Mouse (Mus musculus): ENCODE measurements around the gene Nelfb. TPM values are rescaled to one million over a fixed set of nuclear protein-coding genes. Genes with fewer than 3 reads are reported as not detected.

The Nelfb gene
- total RNA-seq, 2 experiments from 2014 or later, result 24.1 to 26.1 TPM

DNA sequence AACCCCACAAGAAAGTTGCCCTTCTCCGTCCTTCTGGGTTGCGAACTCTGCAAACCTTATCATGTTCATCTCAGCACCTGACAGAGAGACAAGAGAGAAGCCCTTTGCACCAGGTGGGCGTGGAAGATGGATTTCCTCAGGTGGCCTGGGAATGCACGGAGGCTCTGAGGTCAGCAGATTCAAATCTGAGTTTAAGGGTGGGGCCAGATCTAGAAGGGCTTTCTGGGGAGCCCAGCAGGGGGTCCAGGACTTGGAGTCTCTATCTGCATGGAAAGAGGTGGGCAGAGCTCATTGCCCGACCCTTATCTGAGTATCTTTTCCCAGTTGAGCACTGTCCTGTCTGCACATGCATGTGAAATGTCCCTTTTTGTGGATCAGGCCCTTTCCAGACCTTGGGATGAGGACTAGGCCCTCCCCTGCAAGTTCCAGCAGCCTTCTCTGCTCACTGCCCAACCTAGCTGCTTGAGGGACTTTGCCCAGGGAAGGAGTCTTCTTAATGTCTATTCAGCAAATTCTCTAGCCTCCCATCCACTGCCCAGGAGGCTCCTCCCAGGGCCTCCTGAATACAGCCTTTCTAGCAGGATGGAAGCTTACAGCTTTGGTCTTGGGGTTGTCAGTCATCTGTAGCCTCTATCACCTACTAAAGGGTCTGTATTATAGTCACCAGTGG is 23.4 kb upstream of the Nelfb start:
- no peak for DNase-seq
- intact Hi-C loops (cut with DNase I; ENCODE audit: low total_unique reads), result no loop called here

DNA sequence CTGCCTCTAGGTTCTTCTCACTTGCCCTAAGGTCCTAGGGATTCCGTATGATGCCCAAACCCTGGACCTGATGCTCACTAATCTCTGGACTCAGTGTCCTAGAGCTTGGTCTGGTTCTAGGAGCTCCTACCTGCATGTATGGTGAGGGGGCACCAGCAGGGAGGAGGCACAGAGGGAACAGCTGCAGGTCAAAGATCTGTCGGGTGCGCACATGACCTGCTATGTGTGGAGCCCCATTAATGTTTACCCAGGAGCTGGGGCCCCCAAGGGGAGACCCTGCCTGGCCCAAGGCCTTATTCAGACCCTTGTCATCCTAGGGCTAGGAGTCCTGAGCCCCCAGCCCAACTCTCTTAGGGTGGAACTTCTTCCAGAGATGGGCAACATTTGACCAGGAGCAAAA is 22.8 kb upstream of the Nelfb start, which contains the start of gene Slc34a3:
Slc34a3 (minus strand) TSS at position 315 of the 400 bp plus-strand sequence.
- intact Hi-C loops (cut with DNase I; ENCODE audit: low total_unique reads), result no loop called here

DNA sequence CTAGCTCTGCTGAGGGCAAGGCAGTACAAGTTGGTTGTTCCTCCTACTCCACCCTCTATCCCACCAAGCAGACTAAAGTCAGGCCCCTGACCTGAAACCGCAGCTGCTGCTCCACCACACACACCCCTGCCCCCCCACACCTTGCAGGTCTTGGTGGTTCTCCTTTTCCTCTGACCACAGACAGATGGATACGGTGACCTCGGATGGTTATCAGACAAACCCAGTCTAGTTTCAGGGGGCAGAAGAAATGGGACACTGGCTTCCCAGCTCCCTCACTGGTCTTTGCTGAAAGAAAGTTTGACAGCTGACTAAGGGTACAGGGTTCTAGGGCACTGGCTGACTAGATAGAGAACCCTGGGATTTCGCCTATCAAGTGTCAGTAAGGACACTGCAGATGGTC is 22.1 kb upstream of the Nelfb start:
- intact Hi-C loops (cut with DNase I; ENCODE audit: low total_unique reads), result no loop called here
- no peak for DNase-seq

More for the DNA sequence above, 22.8 kb upstream of the Nelfb start, which contains the start of gene Slc34a3:
- DNase-seq, result no peak

DNA sequence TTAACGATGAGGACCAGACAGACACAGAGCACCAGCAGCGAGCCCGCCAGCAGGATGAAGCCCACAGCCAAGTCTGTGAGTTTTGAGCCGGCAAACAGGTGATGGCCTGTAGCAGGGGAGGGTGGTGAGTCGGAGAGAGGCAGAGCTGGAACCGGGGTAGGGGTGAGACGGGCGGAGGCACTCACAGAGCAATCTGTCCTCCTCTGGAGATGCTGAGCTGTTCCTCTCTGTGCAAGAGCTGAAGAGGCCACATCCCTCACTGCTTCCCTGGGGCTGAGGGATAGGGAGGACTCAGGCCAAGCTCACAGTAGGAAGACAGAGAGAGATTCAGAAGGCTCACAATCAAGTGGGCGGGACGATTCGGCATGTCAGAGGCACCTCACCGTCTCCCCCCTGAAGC is 19.7 kb upstream of the Nelfb start:
- intact Hi-C loops (cut with DNase I; ENCODE audit: low total_unique reads), result no loop called here
- DNase-seq, result no peak

DNA sequence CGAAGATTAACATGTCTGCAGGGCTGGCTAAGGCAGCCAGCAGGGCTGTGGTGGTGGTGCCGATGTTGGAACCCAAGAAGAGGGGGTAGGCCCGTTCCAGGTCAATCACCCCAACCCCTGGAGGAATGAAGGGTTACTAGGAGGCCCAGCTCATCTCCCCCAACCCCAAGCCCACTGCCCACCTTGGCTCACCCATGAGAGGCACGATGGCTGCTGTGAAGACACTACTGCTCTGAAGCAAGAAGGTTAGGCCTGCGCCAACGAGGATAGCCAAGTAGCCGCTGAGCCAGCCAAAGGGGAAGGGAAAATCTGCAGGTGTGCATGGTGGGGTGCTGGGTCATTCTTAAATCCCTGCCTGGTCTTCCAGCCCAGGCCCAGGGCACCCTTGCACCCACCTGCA is 19.3 kb upstream of the Nelfb start:
- intact Hi-C loops (cut with DNase I; ENCODE audit: low total_unique reads), result no loop called here
- no peak for DNase-seq

DNA sequence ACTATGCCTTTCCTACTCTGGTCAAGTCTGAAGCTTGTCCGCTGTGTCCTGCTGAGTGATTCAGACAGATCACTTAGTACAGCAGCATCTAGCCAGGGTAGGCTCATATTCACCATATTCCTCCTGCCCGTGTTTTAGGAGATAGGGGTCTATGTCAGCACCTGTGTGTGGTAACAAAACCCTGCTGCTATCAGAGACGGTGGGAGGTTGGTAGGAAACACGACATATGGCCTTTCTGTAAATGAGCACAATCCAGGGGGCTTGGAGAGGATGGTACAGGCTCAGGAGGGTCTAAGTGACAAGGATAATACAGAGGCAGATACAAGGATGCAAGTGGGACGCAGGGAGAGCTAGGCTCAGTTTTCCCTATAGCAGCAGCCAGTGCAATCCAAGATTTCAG is 18.3 kb upstream of the Nelfb start:
- DNase-seq, result no peak
- intact Hi-C loops (cut with DNase I; ENCODE audit: low total_unique reads), result no loop called here

DNA sequence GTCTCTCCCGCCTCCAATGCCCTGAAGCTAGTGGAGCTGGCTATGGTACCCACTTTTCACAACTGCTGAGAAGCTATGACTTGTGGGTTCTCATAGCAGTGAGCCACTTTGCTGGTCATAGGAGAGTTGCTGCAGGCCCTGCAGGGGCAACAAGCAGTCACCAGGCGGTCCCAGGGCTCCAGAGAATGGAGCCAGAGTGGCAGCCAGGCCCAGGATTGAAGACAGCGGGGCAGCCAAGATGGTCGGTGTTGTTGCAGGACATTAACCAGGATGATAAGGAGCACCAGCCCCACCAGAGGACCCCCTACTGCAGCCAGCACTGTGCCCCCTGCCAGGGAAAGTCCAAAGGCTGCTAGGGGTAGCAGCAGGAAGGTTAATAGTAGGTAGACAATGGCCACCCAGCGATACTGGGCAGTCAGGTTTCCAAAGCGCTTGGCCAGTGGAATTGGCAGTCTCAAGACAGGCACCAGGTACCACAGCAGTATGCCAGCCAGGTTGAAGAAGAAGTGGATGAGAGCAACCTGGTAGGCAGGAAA is 17.8 kb upstream of the Nelfb start:
- DNase-seq, result no peak
- intact Hi-C loops (cut with DNase I; ENCODE audit: low total_unique reads), result no loop called here

DNA sequence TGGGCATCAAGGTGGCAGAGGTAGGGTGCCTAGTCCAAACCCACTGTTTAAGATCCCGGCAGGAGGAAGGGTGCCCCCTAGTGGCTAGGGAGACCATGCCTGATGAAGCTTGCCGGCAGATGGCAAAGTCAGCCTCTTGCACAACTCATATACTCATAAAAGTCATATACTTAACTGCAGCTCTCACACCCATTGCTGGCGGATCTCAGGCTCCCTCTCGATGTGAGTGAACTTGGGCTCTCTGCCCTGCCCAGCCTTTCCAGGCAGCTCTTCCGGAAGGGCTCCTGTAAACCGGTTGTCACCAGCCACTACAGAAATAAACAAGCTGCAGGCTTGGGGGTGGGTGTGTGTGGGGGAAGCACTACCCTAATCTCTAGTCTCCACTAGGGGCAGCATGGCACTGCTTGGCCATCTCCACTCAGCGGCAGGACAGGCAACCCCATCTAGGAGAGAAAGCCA is 17.2 kb upstream of the Nelfb start:
- DNase-seq, result peak; percentile 85
- intact Hi-C loops (cut with DNase I; ENCODE audit: low total_unique reads), result no loop called here

DNA sequence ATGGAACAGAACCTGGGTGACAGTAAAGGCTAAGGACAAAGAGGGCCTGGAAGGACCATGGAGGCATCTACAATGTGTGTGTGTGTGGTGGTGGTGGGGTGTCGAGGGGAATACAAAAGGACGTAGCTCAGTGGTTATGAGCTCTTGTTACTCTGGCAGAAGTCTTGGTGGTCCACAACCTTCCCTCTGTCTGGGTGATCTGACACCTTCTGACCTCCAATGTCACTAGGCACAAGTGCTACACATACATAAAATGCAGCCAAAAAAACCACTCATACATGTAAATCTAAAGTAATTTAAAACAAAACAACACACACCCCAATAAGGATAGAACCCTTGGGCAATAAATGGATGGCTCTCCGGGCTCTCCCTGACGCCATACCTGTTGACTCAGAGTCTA is 16.1 kb upstream of the Nelfb start:
- no peak for DNase-seq
- intact Hi-C loops (cut with DNase I; ENCODE audit: low total_unique reads), result no loop called here

DNA sequence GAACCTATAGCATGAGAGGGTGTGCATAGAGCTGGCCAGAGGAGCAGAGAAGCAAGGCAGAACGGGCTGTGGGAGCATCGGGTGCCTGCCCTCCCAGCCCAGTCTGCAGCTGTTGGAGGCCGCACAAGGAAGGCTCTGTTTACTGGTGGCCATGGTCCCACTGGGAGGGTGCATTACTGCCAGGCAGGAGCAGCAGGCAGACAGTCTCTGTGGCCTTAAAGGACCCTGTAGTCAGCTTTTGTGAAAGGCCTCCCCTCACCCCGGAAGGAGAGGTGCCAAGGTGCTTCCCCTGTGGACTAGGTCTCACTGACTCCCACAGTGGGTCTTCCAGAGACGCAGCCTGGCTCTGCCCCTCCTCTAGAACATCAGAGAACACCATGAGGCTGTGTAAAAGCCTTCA is 15.6 kb upstream of the Nelfb start:
- DNase-seq, result peak; percentile 79
- intact Hi-C loops (cut with DNase I; ENCODE audit: low total_unique reads), result no loop called here

DNA sequence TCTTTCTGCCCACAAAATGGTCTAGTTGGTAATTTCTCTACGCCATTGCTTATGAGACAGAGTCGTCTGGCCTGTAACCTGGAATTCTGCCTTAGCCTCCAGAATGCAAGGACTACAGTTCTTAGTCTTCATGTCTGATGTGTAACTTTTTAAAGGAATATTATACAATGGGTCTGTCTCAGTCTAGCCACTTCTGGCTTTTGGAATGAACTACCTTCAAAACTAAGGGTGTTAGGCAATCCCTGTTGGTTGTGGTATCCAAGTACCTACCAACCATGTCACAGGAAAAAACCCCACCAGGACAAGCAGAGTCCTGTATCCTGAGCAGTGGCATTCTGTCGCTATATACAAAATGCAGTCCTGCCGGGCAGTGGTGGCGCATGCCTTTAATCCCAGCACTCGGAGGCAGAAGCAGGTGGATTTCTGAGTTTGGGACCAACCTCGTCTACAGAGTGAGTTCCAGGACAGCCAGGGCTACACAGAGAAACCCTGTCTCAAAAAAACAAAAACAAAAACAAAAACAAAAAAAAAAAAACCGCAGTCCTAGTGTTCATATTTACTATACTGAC is 14.6 kb upstream of the Nelfb start:
- no peak for DNase-seq
- intact Hi-C loops (cut with DNase I; ENCODE audit: low total_unique reads), result no loop called here

DNA sequence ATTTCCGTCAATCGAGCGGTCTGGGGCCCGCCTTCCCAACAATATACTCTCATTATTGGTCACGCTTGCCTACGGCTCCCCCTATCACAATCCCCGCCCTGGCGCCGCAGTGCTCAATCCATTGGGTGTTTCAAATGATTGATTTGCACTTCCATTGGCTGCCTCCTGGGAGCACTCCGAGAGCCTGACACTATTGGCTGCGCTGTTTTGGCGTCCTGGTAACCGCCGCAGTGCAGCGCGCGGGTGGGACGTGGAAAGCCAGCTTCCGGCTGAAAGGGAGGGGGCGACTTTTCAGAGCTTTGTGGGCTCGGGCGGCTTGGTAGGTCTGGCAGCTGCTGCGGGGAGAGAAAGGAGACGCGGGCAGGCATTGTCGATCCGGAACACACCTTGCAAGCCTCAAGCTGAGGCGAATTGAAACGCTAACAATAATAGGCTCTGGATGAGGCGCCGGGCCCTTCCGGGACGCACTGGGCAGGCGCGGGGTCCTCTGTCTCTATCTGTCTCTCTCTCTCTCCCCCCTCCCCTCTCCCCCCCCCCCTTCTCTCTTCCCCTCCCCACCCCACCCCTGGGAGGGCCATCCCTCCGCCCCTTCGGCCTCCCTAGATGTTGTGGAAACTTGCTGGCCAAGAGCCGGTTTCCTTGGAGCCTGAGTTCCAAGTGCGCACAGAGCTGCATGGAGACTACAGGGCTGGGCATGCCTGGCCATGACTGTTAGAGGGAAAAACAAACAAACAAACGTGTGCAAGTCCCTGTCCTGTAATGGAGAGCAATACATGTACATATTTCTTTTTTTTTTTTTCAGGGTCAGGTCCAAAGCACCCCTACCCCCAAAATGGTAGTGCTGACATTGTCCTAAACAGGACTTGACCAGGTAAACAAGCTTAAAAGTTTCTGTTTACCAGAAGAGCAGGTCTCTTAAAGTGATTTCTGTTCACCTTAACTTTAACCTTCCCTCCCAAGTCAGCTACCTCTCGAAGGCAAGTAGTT is 13.8 kb upstream of the Nelfb start:
- intact Hi-C loops (cut with DNase I; ENCODE audit: low total_unique reads), result no loop called here
- DNase-seq, result peak; percentile 98

DNA sequence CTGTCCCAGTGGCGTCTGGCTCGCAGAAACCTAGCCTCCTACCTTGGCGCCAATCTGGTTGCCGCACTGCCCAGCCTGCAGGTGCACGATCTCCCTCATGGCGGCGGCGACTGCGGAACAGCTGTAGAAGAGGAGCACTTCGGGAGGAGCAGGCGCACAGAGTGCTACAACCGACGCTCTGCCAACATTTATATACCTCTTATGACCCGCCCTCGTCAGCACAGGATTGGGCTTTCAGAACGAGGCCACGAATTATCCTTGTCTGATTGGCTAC is 13.1 kb upstream of the Nelfb start, which contains the start of gene Tubb4b:
Tubb4b (minus strand) TSS at position 211 of the 274 bp plus-strand sequence.
- intact Hi-C loops (cut with DNase I; ENCODE audit: low total_unique reads), result no loop called here
- no peak for DNase-seq

DNA sequence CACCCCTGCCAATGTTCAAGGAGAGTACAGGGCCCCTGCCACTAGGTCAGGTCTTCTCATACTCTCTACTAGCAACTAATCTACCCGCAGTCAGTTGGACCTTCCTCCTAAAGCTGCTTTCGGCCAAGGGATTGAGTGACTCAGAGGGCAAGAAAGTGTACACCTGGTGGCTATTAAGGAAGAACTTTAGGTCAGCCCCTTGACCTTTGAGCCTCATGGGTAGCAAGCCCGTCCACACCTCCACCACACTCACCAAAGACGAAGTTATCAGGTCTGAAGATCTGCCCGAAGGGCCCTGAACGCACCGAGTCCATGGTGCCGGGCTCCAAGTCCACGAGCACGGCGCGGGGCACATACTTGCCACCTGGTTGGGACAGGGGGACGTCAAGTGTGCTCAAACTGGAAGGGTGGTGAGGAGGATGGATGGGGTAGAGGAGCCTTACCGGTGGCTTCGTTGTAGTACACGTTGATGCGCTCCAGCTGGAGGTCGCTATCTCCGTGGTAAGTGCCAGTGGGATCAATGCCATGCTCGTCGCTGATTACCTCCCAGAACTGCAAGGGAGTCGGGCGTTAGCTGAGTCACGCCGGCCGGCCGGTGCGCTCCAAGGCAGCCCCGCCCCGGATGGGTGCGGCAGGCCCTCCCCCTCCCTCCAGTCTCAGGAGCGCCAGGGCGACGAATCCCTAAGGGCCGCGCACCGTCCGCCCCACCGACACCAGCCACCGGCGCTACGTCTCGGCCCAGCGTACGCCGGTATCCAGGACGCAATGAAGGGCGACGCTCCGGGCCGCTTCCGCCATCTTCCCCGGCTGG is 12.6 kb upstream of the Nelfb start:
- DNase-seq, result peak; percentile 84
- intact Hi-C loops (cut with DNase I; ENCODE audit: low total_unique reads), result no loop called here

DNA sequence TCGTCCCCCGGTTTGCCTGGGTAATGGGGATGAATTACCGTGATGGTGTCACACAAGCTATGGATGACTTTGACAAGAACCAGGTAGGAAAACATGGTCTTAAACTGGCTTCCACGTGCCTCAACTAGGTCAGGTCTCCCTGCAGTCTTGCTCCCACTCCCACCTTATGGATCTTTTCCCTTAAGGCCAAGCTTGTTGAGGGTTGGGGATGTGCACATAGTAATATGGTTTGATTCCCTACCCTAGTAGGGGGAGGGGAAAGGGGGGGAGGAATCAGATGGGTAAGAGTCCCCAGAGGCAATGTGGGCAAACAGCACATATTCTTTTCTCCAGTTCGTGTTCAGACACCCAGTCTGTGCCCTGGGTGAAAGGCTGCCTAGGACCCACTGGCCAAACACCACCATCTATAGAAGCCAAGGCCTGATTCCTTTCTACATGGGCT is 10.1 kb upstream of the Nelfb start:
- no peak for DNase-seq
- intact Hi-C loops (cut with DNase I; ENCODE audit: low total_unique reads), result no loop called here

DNA sequence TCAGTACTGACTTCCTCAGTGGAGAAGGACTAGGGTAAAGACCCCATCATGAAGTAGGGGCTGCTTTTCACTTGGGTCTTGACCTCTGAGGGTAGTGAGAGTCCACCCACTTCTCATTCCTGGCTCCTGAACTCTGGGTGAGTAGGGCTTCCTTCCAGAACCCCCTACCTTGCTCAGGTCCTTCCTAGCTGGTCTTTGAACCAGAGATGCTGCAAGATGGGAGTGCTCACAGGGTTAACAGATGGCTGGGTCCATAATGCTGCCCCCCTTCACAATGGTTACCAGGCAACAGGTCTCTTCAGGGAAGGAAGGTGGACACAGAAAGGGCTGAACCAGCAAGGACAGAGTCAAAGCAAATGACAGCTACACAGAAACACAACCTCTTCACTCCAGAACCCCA is 7.2 kb upstream of the Nelfb start, which contains the start of gene Fam166a:
Fam166a (plus strand) TSS at position 301 of the 400 bp plus-strand sequence.
- intact Hi-C loops (cut with DNase I; ENCODE audit: low total_unique reads), result no loop called here
- DNase-seq, result no peak

DNA sequence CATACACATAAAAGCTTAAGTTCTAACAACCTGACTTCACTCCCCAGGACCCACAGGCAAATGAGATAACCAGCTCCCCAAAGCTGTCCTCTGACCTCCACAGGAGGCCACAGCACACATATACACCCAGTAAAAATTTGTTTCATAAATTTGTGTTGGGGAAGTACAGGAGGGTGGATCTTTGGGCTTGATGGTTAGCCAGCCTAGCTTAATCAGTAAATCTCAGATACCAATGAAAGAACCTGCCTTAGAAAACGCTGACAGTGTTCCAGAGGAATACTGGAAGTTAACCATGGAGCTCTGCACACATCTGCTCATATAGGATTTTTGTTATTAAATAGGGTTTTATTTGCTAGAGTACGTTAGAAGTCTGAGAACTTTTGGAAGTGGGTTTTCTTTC is 6.4 kb upstream of the Nelfb start:
- intact Hi-C loops (cut with DNase I; ENCODE audit: low total_unique reads), result no loop called here
- no peak for DNase-seq

DNA sequence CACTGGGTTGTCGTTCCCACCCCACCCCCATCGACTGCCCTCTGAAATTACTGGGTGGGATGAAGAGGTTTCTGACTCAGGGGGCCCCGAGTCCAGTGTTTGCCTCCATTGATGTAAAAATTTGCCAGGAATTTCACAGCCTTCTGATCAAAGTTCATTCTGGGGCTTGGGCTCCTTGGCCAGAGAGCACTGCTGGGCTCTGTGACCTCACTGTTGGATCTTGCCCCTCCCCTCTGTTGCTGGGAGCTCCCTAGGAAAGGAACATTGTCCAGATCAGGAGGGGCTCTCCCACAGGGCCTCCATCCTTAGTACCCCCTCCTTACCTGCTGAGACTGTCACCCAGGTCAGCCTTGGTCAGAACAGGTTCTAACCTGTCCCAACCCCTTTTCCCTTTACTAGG is 3.2 kb upstream of the Nelfb start, which contains the start of gene Stpg3:
Stpg3 (minus strand) TSS at position 194 of the 400 bp plus-strand sequence.
- intact Hi-C loops (cut with DNase I; ENCODE audit: low total_unique reads), result no loop called here
- DNase-seq, result no peak

DNA sequence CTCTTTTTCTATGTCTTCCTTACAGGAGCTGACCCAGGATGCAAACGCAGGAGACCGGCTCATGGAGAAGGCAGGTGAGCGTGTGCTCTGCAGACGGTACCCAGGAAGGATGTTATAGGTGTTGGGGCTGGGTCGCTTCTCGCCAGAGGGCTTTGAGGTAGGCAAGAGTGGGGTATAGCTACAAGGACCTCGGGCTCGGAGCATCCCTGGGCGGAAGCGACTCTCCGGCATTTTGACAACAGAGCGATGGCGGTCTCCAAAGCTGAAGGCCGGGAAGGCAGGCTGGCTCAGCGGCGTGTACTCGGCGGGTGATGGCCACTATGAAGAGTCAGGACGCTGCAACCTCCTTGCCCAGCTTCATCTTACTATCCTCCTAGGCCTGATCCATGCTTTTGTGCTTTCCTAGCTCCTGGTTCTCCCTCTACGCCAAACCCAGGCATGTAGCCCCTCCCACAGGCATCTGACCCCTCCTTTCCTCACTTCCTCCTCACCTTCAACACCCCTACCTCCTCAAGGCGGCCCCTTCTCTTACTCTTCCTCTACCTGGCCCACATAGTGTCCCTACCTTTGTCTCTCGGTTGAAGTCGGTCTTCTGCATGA is 2.1 kb upstream of the Nelfb start:
- DNase-seq, result no peak
- intact Hi-C loops (cut with DNase I; ENCODE audit: low total_unique reads), result no loop called here
